7 mouse cellular contexts compared by ENCODE assay signal in the genomic region with DNA sequence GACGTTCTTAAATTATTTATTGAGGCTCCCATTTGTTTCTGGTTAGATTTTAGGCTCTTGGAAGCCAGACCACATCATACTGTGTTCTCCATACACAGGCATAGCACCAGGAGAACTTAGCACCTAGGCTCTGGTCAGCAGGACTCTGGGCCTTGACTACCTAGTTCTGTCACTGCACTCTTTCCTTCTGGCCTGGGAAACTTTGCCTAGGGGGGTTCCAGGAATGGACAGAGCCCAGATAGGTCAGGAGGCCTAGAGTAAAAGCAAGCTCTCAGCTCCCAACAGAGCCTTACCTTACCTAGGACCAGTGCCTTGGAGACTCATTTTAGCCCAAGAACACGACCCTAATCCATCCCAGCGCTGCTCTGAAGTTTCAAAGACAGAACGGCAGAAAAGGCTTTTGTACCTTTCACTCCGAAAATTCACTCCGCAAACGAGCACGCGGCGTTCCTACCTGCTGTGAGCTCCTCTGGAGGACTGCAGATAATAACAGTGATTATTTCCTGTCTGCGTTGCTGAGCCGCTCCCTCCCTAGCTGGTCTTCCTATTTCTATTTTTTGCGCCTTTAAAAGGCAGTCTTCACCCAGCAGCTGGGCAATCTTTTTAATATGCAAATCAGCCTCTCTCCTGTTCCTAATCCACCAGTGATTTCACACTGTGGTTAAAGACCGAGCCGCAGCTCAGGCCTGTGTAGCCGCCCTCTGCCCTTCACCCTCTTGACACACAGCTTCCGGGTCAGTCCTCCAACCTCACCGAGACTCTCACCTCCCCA. TPM values are rescaled to one million over a fixed set of nuclear protein-coding genes. Genes with fewer than 3 reads are reported as not detected.
A peak's percentile ranks its signal among the peaks of the same experiment; 100 is the strongest.
DNase-seq lines count a peak whose midpoint lies in the region; ATAC-seq lines count a peak whose summit lies in the region.

No protein-coding gene starts in this region.

- peaks cover 27% of the 10 kb centered on the region for H3K4me1 ChIP-seq in forebrain, embryonic 12.5 days
- H3K4me1 ChIP-seq in liver, embryonic 16.5 days (ENCODE audit: control insufficient read depth, low read depth, low read length), result no peaks in the 10 kb centered on the region; the same call in 1 of the 2 replicates

- H3K27ac ChIP-seq in forebrain, embryonic 12.5 days, result peak overlapping the region; percentile 81
- no peak overlapping the region for H3K27ac ChIP-seq in liver, embryonic 16.5 days (ENCODE audit: low read length)

- 0 out of 2 replicates have a peak overlapping the region, but pooled peaks have one; percentile 25 for H3K9ac ChIP-seq in forebrain, embryonic 12.5 days
- no peak overlapping the region for H3K9ac ChIP-seq in liver, embryonic 16.5 days (ENCODE audit: low read depth, low read length)

- DNase-seq in retina, postnatal 1 day, result peak; percentile 38
- DNase-seq in retina, embryonic 14.5 days (ENCODE audit: low spot score), result no peak
- DNase-seq in thymus, postnatal 25 days, result no peak
- no peak for DNase-seq in adrenal gland, adult (ENCODE audit: inconsistent age in 2 of 2, low spot score in 1 of 2)
- no peak for DNase-seq in right cerebral cortex, postnatal 36 days (ENCODE audit: low spot score in 2 of 2)

- no peaks in the 10 kb centered on the region for H3K9me3 ChIP-seq in forebrain, embryonic 12.5 days
- no peaks in the 10 kb centered on the region for H3K9me3 ChIP-seq in liver, embryonic 16.5 days (replicated peaks; ENCODE audit: control insufficient read depth, low read length)

- H3K4me2 ChIP-seq in forebrain, embryonic 12.5 days, result peak overlapping the region; percentile 46
- H3K4me2 ChIP-seq in liver, embryonic 16.5 days (ENCODE audit: low read depth, low read length), result 0 out of 2 replicates have a peak overlapping the region, but pooled peaks have one; percentile 3

- peak; percentile 63 for ATAC-seq in forebrain, embryonic 12.5 days (ENCODE audit: low FRiP score)
- ATAC-seq in liver, embryonic 16.5 days (ENCODE audit: low read depth), result peak; percentile 41; the same call in 1 of the 2 replicates

- 2% methylated on average over 18 of the region's 18 CpGs for WGBS in forebrain, embryonic 12.5 days
- 17% methylated on average over 18 of the region's 18 CpGs for WGBS in liver, embryonic 16.5 days (ENCODE audit: insufficient replicate concordance)

- H3K27me3 ChIP-seq in forebrain, embryonic 12.5 days, result no peaks in the 10 kb centered on the region
- H3K27me3 ChIP-seq in liver, embryonic 16.5 days (ENCODE audit: control insufficient read depth, insufficient read depth, low read depth, low read length), result no peaks in the 10 kb centered on the region; the same call in 1 of the 2 replicates

- H3K4me3 ChIP-seq in forebrain, embryonic 12.5 days (replicated peaks), result peak overlapping the region; percentile 10; the same call in 1 of the 2 replicates
- H3K4me3 ChIP-seq in liver, embryonic 16.5 days (ENCODE audit: low read depth, low read length), result no peak overlapping the region

- H3K36me3 ChIP-seq in forebrain, embryonic 12.5 days (replicated peaks), result no peaks in the 10 kb centered on the region
- no peaks in the 10 kb centered on the region for H3K36me3 ChIP-seq in liver, embryonic 16.5 days (ENCODE audit: control insufficient read depth, insufficient read depth)

RNA-seq across cellular contexts. Expression of gene Rab4a, which starts 52.0 kb away (rescaled TPM):
- 61.4 and 63.9 TPM in 2 replicates for polyA plus RNA-seq in forebrain, embryonic 12.5 days (2016; fragmentation: Nextera tagmentation; extraction: Ambion mirVana)
- polyA plus RNA-seq in liver, embryonic 16.5 days (2015; fragmentation: Nextera tagmentation; extraction: Ambion mirVana), result 34.8 and 37.8 TPM in 2 replicates
